Mouse (Mus musculus) T-helper 17 cell (primary cell): ENCODE data around the gene Tub.

Experiments
- in situ Hi-C, 2 experiments: fragments of 300-600 bp; cut with MboI, MseI; formaldehyde crosslinking; loops; 1 replicate in 1 of 2; 2 replicates in 1 of 2; pipeline ENCODE4 v1.15.1; 2025; ENCODE audit warnings: high pct_unique_total_duplicates in 2 of 2

The Tub gene

DNA sequence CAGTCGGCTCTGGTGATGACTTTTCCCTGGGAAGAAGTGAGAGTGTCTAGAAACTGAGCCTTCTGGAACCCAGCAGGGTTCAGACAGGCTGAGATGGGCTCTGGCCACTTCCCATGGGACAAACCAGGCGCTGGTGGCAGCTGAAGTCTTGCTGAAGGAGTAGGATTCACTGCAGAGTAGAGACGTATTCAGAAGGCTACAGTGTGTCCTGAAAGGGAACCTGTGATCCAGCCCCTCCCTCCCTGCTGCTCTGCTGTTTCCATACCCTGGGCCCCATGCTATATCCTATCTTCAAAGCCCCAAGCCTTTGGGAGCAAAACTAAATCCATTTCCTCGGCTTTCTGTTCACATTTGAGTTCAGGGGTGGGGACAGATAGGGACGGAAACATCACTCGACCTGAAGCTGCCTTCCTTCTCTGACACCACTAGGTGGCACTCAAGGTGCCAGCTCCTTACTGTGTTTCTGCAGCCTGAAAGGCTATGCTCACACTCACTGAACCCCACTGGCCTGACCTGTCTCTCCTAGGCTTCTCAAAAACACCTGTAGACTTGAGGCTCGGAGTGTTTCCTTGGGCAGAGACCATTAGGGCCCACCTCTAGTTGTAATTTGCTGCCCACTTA lies 16.7 kb downstream of the Tub start:
- in situ Hi-C loops, result loop anchor here in 1 of 2 experiments (5.0 kb wide), 1 partner anchor 55 kb away; no protein-coding TSS in a partner anchor

DNA sequence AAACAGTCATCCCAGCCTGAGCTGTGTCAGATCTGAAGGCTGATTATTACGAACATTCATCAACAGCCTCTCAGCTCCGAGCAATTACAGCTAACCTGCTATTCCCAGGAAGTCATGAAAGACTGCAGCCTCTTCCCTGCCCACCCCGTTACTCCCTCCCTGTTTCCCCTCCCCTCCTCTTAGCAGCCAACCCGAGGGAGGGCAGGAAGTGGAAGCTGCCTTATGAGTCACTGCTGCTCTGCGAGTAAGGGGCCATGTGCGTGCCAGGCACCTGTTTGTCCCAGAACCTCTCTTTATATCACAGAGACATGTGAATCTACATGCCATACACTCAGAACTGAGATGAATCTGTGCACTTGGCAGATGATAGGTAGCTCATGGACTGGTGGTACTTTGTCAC lies 18.1 kb downstream of the Tub start:
- in situ Hi-C loops, result loop anchor here in 1 of 2 experiments (5.0 kb wide), 1 partner anchor 54 kb away; no protein-coding TSS in a partner anchor

DNA sequence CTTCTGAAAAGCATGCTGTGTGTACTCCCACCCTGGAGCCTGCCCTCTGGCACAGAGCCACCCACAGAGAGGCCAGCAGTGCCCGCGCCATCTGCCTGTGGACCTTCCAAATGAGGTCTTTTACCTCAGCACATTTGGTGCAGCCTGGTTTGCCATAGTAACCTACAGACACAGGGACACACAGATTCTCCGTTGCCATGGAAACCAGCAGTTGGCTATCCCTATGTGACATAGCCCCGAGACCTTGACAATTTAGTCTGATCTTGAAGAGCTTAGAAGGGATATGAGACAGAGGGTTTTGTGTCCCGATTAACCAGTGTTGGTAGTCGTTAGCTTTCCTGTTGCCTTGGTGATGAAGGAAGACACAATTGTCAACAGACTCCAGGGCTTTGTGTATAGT lies 22.1 kb downstream of the Tub start:
- in situ Hi-C loops, result no loop called here

DNA sequence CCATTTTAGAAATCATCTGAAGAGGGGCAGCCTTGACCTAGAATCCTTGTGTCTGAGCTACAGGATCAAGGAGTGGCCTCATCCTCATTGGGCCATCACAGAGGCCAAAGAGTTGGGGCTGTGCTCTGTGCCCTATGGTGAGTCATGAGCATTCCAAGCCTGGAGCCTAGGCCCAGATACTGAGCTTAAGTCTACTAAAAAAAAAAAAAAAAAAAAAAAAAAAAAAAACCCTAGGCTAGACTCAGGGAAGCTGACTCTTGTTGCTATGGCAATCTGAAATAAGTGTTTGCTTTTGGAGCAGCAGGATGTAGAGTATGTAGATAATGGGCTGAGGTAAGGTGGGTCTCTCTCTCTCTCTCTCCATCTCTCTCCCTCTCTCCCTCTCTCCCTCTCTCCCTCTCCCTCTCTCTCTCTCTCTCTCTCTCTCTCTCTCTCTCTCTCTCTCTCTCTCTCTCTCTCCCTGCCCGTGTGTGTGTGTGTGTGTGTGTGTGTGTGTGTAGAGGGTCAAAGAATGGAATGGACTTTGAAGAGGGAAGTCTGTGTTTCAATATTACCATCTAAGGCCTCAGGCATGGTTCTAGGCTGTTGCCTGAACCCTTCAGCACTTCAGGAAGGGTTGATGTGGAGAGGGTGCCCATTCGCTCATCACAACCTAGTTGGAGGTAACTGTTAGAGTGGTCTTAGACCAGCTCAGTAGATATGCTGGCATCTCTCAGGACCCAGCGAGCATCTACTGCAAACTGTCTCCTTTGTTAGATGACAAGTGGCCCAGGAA lies 36.0 kb downstream of the Tub start:
- in situ Hi-C loops, result no loop called here

DNA sequence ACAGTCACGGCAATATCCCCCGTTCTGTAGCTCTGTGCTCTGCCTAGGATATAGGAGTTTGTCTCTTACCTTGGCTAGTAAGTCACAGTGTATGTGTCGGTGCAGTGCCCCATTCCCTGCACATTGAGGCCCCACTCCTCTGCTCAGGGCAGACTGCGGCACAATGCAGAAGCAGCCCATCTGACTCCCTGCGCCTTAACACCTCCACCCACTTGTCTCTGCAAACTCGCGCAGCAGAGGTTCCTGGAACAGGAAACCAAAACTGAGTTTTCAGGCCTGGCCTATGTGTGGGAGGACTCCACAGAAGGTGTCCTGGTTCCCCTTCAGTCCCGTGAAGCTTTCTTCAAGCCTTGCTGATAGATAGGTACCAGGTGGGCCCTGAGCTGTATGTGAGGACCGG lies 41.1 kb downstream of the Tub start:
- in situ Hi-C loops, result loop anchor here in 1 of 2 experiments (10.0 kb wide), 1 partner anchor 1856 kb away; the partner anchor contains the start of genes Olfr715 and Olfr716

DNA sequence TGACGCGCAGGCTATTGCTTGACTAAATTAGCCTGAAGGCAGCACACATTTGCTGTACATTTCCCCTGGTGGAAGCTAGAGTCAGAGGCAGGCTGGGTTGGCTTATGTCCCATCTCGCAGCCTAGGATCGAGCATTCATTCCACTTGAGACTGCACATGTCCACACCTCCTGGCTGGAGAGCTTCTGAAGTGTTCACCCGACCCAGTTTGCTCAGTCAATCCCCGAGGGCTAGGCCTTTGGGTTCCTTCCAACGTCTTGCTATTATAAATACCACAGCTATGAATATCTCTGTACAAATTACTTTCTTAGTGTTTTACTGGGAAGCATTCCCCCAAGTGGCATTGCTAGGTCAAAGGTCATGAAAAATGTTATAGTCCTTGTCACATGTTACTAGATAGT lies 43.1 kb downstream of the Tub start:
- in situ Hi-C loops, result loop anchor here in 1 of 2 experiments (10.0 kb wide), 1 partner anchor 1858 kb away; the partner anchor contains the start of genes Olfr715 and Olfr716

DNA sequence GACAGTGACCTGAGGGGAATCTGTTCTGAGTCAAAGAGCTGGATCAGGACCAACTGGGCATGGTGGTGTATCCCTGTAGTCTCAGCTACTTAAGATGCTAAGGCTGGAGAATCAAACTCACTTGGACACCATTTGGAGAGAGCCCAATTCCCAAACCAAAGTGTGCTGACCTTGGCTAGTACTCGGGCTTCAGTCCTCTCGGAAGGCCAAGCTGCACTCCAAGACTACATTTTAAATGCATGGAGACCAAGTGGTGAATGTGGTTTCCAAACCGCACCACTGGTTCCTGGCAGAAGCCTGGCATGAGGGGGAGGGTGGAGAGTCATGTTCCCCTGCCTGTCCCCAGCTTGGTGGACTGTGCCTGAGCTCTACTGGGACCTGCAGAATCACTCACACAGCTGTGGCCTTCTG lies 43.7 kb downstream of the Tub start:
- in situ Hi-C loops, result loop anchor here in 1 of 2 experiments (10.0 kb wide), 1 partner anchor 1859 kb away; the partner anchor contains the start of genes Olfr715 and Olfr716

DNA sequence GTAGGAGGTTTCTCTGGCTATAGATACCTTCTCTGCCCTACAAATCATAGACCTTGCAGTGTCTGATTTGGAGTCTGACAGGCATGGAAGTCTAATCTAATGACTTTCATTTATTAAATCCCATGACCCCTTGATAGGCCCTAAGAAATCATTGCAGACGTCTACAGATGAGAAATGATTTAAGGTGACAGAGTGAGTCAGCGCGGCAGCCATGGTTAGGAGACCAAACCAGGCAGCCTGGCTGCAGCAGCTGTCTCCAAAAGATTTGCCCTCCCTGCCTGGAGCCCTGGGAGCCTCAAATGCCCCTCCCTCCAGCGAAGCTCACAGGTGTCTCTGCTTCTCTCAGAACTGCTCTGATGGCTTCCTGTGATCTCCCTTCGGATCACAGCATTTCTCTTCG lies 46.0 kb downstream of the Tub start:
- in situ Hi-C loops, result loop anchor here in 1 of 2 experiments (10.0 kb wide), 1 partner anchor 1861 kb away; the partner anchor contains the start of genes Olfr715 and Olfr716

DNA sequence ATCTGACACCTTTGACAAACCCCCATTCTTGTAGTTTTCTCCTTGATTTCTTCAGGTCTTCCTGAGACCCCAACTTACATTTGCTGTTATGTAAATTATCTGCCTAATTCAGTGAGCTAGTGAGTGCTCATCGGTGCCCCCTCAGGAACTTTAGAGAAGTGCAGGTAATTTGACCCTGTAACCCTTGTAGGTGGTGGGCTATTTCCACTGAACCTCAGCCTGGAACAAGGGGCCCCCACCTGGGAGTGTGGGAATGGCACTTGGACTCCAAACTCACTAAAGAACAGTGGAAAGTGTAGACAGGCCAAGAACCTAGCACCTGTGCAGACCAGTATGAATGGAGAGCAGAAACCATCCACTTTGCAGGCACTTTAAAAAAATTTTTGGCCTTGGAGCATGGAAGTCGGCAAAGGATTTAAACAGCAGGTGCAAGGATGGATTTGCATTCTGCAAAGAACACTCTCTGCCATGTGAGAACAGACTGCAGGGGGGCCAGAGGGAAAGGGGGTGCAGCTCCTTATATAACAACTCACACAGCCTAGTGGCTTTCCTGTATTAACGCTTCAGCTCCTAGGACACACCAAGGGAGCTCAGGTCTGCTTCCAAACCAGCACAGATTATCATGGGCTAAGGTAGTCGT lies 50.3 kb downstream of the Tub start:
- in situ Hi-C loops, result no loop called here

DNA sequence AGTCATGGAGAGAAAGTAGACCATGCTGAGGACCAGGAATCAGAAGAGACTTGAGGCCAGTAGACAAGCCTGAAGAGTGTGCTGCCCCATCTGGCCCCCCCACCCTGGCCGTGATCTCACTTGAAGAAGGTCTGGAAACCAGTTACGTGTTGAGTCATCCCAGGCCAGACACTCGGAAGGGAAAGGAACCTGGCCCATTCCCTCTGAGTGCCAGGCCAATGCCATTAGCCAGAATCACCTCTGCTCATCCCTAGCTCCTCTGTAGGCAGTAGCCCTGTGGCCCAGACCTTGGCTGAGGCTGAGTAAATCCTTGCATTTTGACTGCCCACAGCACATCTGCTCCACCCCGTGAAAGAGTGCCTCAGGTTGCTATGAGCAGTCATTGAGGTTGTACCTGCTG lies 51.8 kb downstream of the Tub start:
- in situ Hi-C loops, result no loop called here

DNA sequence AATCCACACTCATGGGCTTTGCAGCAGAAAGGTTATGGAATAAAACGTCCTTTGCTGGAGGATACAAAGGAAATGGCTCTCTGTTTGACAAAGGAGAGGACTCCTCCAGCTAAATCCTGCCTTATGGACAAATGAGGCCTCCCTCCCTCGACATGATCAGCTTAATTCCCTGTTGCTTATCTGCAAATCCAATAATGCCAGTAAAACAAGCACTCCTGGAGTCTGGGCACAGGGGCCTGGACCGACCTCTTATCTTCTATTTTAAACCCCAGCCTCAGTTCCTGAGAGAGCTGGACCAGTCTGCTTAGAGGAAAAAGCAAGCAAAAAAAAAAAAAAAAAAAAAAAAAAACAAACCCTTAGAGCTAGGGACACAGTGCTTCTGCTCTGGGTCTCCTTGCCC lies 53.5 kb downstream of the Tub start:
- in situ Hi-C loops, result no loop called here

DNA sequence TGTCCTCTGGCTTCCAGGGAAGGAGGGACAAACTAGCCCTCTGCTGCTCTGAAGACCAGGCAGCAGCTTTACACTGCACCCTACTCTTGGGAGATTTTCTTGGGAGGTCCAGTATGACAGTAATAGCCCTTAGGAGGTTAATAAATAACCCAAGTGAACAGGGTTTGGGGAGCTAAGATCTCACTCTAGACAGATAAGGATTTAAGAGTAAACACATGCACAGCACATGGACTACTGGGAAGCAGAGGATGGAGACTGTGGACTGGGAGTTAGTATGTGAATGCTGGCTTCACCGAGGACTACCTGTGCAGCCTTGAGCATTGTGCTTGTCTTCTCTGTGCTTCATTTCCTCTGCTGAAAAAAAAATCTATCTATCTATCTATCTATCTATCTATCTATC lies 59.1 kb downstream of the Tub start:
- in situ Hi-C loops, result no loop called here

DNA sequence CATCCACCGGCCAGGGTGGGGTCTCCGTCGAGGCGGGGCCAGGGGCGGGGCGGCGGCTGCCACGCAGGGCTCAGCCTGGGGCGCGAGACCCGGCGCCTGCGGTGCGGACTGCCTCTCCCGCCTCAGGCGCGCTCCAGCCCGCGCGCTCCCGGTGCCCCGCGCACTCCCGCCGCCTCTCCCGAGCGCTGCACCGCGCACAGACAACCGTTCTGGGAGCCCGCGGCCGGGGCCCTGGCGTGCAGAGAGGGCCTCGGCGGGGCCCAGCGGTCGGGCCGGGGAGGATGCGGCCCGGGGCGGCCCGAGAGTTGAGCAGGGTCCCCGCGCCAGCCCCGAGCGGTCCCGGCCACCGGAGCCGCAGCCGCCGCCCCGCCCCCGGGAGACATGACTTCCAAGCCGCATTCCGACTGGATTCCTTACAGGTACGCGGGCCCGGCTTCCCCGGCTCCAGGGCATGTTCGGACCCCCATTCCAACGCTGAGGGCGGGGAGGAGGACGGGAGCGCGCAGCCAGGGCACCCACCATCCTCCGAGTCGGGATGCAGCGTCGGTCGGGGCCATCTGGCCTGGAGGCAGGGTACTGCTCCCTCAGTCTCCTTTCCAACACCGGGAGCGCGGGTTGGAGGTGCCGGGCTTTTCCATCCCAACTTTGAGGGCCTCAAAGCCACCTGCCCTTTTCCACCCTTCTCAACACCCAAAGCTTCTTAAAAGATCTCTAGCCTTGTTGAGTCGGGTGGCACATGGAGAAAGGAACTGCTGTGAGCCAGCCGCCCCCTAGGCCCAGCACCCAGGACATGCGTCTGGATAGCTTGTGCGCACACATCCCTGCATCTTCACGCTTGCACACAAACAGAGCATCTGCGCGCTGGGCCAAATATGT lies 60.8 kb downstream of the Tub start:
- in situ Hi-C loops, result no loop called here

DNA sequence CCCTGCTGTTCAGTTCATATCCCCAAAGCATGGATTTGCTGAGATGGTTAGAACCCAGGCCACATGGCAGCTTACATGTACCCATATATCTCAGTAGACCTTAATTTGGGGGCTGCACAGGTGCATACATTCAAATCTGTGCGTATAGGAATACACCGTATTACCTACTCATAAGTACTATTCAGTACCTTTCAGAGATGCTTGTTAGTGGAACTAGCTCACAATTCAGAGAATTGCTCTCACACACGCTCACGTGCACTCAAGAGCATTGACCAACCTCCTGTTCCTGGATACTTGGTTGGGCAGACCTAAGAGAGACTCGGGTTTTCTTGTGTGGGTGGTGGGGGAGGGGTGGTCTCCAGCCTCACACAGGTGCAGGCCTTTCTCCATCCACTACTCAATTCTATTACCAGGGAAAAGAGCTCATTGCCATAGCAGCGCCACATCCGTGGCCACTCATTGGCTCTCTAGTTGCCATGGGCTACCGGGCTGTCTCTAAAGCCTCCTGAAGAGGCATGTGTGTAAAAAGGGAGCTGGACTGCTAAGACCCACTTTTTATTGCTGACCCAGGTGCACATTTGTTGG lies 61.5 kb downstream of the Tub start:
- in situ Hi-C loops, result no loop called here

DNA sequence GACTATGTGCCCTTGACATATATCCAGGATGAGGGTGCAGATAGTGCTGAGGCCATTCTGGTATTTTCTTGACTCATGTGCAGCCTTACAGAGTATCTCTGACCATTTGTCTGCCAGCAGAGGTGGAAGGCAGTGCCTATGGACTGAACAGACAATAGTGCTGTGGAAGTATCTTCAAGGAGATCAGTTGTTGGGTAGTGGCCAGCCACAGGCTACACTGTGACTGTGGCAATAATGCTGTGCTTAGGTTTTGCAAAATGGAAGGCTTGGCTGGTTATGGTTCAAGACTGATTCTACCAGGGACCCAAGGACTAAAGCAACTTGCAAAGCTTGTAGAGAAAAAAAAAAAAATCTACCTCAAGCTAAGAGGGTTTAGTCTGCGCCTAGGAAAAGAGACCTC lies 62.4 kb downstream of the Tub start:
- in situ Hi-C loops, result no loop called here

DNA sequence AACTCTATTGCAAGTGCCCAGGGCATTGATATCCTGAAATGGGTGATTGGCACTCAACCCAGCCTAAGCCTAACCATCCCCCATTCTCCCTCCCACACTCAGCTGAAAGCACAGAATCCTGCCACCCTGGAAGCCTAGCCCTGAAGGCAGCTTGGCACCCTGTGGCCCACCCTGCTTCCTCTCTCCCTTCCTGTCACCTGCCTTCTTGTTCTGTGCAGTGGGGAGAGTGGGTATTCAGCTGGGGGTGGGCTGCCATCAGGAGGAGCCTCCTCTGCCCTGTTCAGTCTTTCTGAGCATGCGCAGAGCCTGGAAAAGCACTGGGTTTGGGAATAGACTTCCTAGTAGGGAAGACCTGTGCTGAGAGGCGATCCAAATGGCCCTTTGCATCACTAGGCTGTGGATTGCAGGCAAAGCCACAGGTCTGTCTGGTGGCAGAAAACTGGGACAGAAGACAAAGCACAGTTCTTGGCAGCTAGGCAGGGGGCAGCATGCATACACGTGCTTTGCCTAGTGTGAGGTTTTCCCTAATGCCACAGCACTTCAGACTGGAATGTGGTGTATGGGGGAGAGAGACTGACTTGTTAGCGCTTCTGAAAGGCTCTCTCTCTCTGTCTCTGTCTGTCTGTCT lies 63.0 kb downstream of the Tub start:
- in situ Hi-C loops, result no loop called here

DNA sequence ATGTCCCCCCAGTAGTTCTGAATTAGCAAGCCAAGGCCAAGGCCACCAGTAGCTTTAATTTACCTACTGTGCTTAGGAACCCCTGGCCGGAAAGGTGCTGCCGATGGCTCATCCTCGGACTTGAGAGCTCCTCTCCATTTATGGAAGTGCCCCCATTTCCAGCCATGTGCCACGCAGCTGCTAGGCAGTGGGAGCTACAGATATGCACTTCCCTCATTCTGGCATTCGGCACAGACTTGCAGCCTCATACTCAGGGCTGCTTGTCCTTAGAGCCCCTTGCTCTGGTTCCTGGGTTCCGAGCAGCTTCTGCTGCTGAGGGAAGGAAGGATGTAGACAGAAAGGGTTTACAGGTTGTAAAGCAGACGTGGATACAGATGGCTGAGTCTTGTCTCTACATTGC lies 64.7 kb downstream of the Tub start:
- in situ Hi-C loops, result no loop called here

DNA sequence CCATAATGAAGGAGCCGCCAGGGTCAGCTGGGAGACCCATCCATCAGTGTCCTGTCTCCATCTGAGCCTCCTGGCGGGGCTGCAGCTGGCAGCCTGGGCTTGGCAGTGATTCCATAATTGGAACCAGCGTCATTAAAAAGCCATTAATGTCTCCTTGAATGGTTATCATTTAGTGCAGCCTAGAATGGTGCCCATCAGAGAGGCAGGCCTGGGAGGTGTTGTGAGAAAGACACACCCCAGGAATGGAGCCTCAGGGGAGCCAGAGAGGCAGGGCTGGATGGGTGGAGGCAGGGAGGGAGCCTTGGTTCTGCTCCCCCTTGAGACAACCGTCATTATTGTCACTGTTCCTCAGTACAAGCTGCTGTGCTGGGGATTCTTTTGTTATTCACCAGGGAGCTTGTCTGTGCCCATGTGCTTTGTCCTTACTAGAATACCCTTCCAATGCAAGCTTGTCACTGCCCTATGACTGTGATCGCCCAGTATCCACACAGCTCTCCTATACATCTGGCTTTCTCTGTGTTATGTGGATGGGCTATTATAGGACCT lies 66.3 kb downstream of the Tub start:
- in situ Hi-C loops, result no loop called here

DNA sequence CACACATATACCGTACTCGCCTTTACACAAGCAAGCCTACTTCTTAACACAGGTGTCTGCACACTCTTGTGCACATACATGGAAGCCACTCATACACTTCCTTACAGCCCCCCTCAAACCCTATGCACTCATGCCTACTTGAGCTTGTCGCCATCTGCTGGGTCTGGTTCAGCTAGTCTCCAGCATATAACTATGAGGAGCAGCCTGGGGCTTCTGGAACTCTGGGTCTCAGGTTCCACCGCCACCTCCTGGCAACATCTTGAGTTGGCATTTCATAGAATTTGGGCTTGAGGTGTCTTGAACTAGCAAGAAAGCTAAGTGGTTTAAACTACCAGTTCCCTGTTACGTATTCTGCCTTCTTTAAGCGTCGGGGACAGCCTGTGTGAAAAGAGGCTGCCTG lies 69.1 kb downstream of the Tub start:
- in situ Hi-C loops, result no loop called here

DNA sequence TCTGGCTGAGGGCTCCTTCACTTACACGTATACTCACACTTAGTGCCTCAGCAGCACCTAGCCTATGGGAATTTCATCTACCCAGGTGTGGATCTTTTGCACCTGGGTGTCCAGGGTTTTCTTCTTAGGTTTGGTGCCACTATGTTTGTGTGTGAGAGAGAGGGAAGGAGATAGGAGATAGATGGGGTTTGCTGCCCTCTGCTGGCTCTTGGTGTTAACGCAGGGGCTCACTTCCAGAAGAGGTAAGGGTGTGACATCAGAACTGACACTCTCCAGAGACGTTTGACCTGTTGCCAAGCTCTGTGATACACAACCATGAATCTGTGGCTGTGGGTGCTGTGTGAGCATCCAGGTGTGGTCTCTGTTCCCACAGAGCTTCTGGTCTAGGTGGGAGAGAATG lies 71.3 kb downstream of the Tub start:
- in situ Hi-C loops, result loop anchor here (5.0 kb wide), 2 partner anchors 54 to 209 kb away; no protein-coding TSS in a partner anchor
